Mouse (Mus musculus) stomach, postnatal 0 days (tissue): ENCODE data around the gene Pkd1l2.

ENCODE experiments used
- CTCF ChIP-seq: IDR thresholded peaks from 2 replicates; pipeline ENCODE4 v1.5.1; 2016; ENCODE audit warnings: antibody characterized with exemption, low read depth, mild to moderate bottlenecking, moderate library complexity
- EP300 ChIP-seq: optimal IDR thresholded peaks from 2 replicates; pipeline ENCODE3; 2016; ENCODE audit warnings: antibody characterized with exemption

GRCm38 (mm10) chr8:117109801-117110390 lies 27.6 kb upstream of the Pkd1l2 start:
- TF ChIP-seq CTCF (peak; percentile 79), EP300 (no peak)
